Mouse (Mus musculus): Measurements from ENCODE around the gene Esrrb. TPM values are rescaled to one million over a fixed set of nuclear protein-coding genes. Genes with fewer than 3 reads are reported as not detected.
A peak's percentile ranks its signal among the peaks of the same experiment; 100 is the strongest.

Gene Esrrb
- total RNA-seq (2022): 10 to 100 TPM; 24.4 to 34.7 (median 29.2) TPM

GRCm38 (mm10) chr12:86360696-86361631, at the start of gene Esrrb:
TSS of gene Esrrb (plus strand) at chr12:86361117.
- DNase-seq (ENCODE audit: low spot score): peak; percentile 74

GRCm38 (mm10) chr12:86320629-86321028, 40.3 kb upstream of the Esrrb start:
- DNase-seq (ENCODE audit: low spot score): no peak

- DNase-seq (ENCODE audit: low spot score): no peak
Observed at GRCm38 (mm10) chr12:86324297-86324696, 36.6 kb upstream of the Esrrb start.

- no peak for DNase-seq (ENCODE audit: low spot score)
Observed at GRCm38 (mm10) chr12:86329813-86330212, 31.1 kb upstream of the Esrrb start.

- no peak for DNase-seq (ENCODE audit: low spot score)
Observed at GRCm38 (mm10) chr12:86330684-86331083, 30.2 kb upstream of the Esrrb start.

GRCm38 (mm10) chr12:86331248-86331647, 29.7 kb upstream of the Esrrb start:
- no peak for DNase-seq (ENCODE audit: low spot score)

GRCm38 (mm10) chr12:86336209-86336608, 24.7 kb upstream of the Esrrb start:
- DNase-seq (ENCODE audit: low spot score): no peak

- DNase-seq (ENCODE audit: low spot score): no peak
Observed at GRCm38 (mm10) chr12:86336887-86337286, 24.0 kb upstream of the Esrrb start.

GRCm38 (mm10) chr12:86349477-86349876, 11.4 kb upstream of the Esrrb start:
- no peak for DNase-seq (ENCODE audit: low spot score)

- no peak for DNase-seq (ENCODE audit: low spot score)
Observed at GRCm38 (mm10) chr12:86359406-86359805, 1.5 kb upstream of the Esrrb start.

- no peak for DNase-seq (ENCODE audit: low spot score)
Observed at GRCm38 (mm10) chr12:86359873-86360272, 1.0 kb upstream of the Esrrb start.

- DNase-seq (ENCODE audit: low spot score): no peak
Observed at GRCm38 (mm10) chr12:86364285-86364684, 3.4 kb downstream of the Esrrb start.

- no peak for DNase-seq (ENCODE audit: low spot score)
Observed at GRCm38 (mm10) chr12:86364756-86365155, 3.8 kb downstream of the Esrrb start.

- no peak for DNase-seq (ENCODE audit: low spot score)
Observed at GRCm38 (mm10) chr12:86370611-86371383, 9.9 kb downstream of the Esrrb start.

GRCm38 (mm10) chr12:86374286-86374685, 13.4 kb downstream of the Esrrb start:
- DNase-seq (ENCODE audit: low spot score): no peak

GRCm38 (mm10) chr12:86379672-86380213, 18.8 kb downstream of the Esrrb start:
- no peak for DNase-seq (ENCODE audit: low spot score)

GRCm38 (mm10) chr12:86383803-86384202, 22.9 kb downstream of the Esrrb start:
- no peak for DNase-seq (ENCODE audit: low spot score)

- no peak for DNase-seq (ENCODE audit: low spot score)
Observed at GRCm38 (mm10) chr12:86387671-86388270, 26.9 kb downstream of the Esrrb start.

GRCm38 (mm10) chr12:86394773-86395172, 33.9 kb downstream of the Esrrb start:
- no peak for DNase-seq (ENCODE audit: low spot score)

GRCm38 (mm10) chr12:86395326-86395725, 34.4 kb downstream of the Esrrb start:
- DNase-seq (ENCODE audit: low spot score): no peak

GRCm38 (mm10) chr12:86398762-86399161, 37.8 kb downstream of the Esrrb start:
- peak; percentile 43 for DNase-seq (ENCODE audit: low spot score)

GRCm38 (mm10) chr12:86402718-86403117, 41.8 kb downstream of the Esrrb start:
- DNase-seq (ENCODE audit: low spot score): peak; percentile 52

All from heart, adult 8-10 months (tissue).